Mouse (Mus musculus) megakaryocyte, embryonic 14.5 days (primary cell): ENCODE measurements around the gene Gm20388.

ENCODE experiments used
- FLI1 ChIP-seq: IDR thresholded peaks from 2 replicates; pipeline ENCODE4 v1.6.1; 2012; ENCODE audit warnings: low read length, inconsistent platforms, mixed read lengths
- GATA1 ChIP-seq: IDR thresholded peaks from 3 replicates; pipeline ENCODE4 v1.6.1; 2012; ENCODE audit warnings: mixed read lengths, low read length, inconsistent platforms, borderline replicate concordance

GRCm38 (mm10) chr8:120279418-120279817 is 368.8 kb downstream of the Gm20388 start:
- TF ChIP-seq GATA1 (no peak), FLI1 (no peak)
